Mouse (Mus musculus) neural tube, embryonic 14.5 days (tissue): ENCODE data around the gene Fus. TPM values are rescaled to one million over a fixed set of nuclear protein-coding genes. Genes with fewer than 3 reads are reported as not detected.

Experiments used
- ATAC-seq: fragments of 200-750 bp; cut with Nextera tagmentation; 2 replicates; pipeline ENCODE4 v1.8.0; 2017; ENCODE audit warnings: low read depth, mild to moderate bottlenecking, moderate TSS enrichment, moderate library complexity
- H3K27ac ChIP-seq: fragments of 300-500 bp; sonication (generic); 2 replicates; pipeline ENCODE4 v1.5.1; 2014; ENCODE audit warnings: low read depth, mild to moderate bottlenecking, control low read depth, low read length, moderate library complexity, mixed read lengths
- H3K27me3 ChIP-seq: fragments of 300-500 bp; sonication (generic); 2 replicates; pipeline ENCODE4 v1.6.1; 2014; ENCODE audit warnings: low read length; ENCODE audit not compliant: control insufficient read depth, insufficient read depth
- H3K36me3 ChIP-seq: fragments of 300-500 bp; sonication (generic); 2 replicates; pipeline ENCODE4 v1.6.1; 2014; ENCODE audit warnings: low read length, mixed read lengths; ENCODE audit not compliant: control insufficient read depth, insufficient read depth
- H3K4me1 ChIP-seq: fragments of 300-500 bp; sonication (generic); 2 replicates; pipeline ENCODE4 v1.6.1; 2014; ENCODE audit warnings: low read length; ENCODE audit not compliant: control insufficient read depth, insufficient read depth
- H3K4me2 ChIP-seq: fragments of 300-500 bp; sonication (generic); 2 replicates; pipeline ENCODE4 v1.6.1; 2014; ENCODE audit warnings: mild to moderate bottlenecking, low read depth, low read length, control low read depth
- H3K4me3 ChIP-seq: fragments of 300-500 bp; sonication (generic); 2 replicates; pipeline ENCODE4 v1.5.1; 2014; ENCODE audit warnings: low read depth, low read length, control low read depth, mixed read lengths
- H3K9ac ChIP-seq: fragments of 300-500 bp; sonication (generic); replicated peaks from 2 replicates; pipeline ENCODE4 v1.6.1; 2014; ENCODE audit warnings: low read depth, mild to moderate bottlenecking, control low read depth, low read length, mixed read lengths
- H3K9me3 ChIP-seq: fragments of 300-500 bp; sonication (generic); 2 replicates; pipeline ENCODE4 v1.6.1; 2016; ENCODE audit warnings: low read length; ENCODE audit not compliant: control insufficient read depth
- WGBS: fragments of 180-500 bp; shearing (Covaris S2); extraction: QIAGEN DNeasy Blood & Tissue Kit; methylation state at CpG from one replicate; pipeline ENCODE4 v1.1.7; 2014; 5-methylcytosine and 5-hydroxymethylcytosine counted together
- polyA plus RNA-seq: library from polyadenylated mRNA; unstranded; fragments of >200 nt; fragmentation: Nextera tagmentation; extraction: Ambion mirVana; gene quantifications from 2 replicates; pipeline ENCODE4 v1.2.1, GENCODE M21; 2014

Gene Fus
- polyA plus RNA-seq, 1 experiment from 2014 or later = 52.2 TPM

GRCm38 (mm10) chr7:127993341-127993977 lies 26.2 kb downstream of the Fus start, which contains the start of gene Pycard:
Gene Pycard, minus strand, starts transcription at chr7:127993867.
- Histone ChIP-seq H3K27ac (no peak within 1 kb of the TSS), H3K36me3 (peaks cover 9% of the 10 kb centered on the region; the same call in 1 of the 2 replicates), H3K27me3 (no peaks in the 10 kb centered on the region), H3K9ac (no peak within 1 kb of the TSS), H3K4me2 (peak within 1 kb of the TSS; percentile 23; the same call in 1 of the 2 replicates), H3K9me3 (no peaks in the 10 kb centered on the region), H3K4me3 (peak within 1 kb of the TSS; percentile 9; the same call in 1 of the 2 replicates), H3K4me1 (no peaks in the 10 kb centered on the region)
- WGBS = 20% methylated on average over 18 of the region's 18 CpGs
- ATAC-seq = no peak; the same call in 1 of the 2 replicates

- Histone ChIP-seq H3K9me3 (no peaks in the 10 kb centered on the region), H3K4me3 (no peak overlapping the region), H3K9ac (no peak overlapping the region), H3K4me2 (no peak overlapping the region), H3K27me3 (no peaks in the 10 kb centered on the region), H3K4me1 (no peaks in the 10 kb centered on the region), H3K27ac (no peak overlapping the region), H3K36me3 (no peaks in the 10 kb centered on the region)
- no peak for ATAC-seq
- 85% methylated on average over 1 of the region's 1 CpGs for WGBS
Measured at GRCm38 (mm10) chr7:127999436-127999835, 32.2 kb downstream of the Fus start.

GRCm38 (mm10) chr7:128000068-128000950 lies 33.1 kb downstream of the Fus start:
- H3K27me3 ChIP-seq = no peaks in the 10 kb centered on the region
- no peaks in the 10 kb centered on the region for H3K36me3 ChIP-seq
- H3K4me3 ChIP-seq = no peak overlapping the region
- H3K4me1 ChIP-seq = no peaks in the 10 kb centered on the region
- no peak overlapping the region for H3K4me2 ChIP-seq
- no peak overlapping the region for H3K27ac ChIP-seq
- H3K9ac ChIP-seq = no peak overlapping the region
- no peaks in the 10 kb centered on the region for H3K9me3 ChIP-seq
- ATAC-seq = no peak
- 74% methylated on average over 1 of the region's 1 CpGs for WGBS

GRCm38 (mm10) chr7:128003098-128003497 lies 35.8 kb downstream of the Fus start:
- H3K36me3 ChIP-seq = no peaks in the 10 kb centered on the region
- H3K4me3 ChIP-seq = no peak overlapping the region
- no peak overlapping the region for H3K4me2 ChIP-seq
- no peak for ATAC-seq
- no peaks in the 10 kb centered on the region for H3K9me3 ChIP-seq
- 88% methylated on average over 6 of the region's 6 CpGs for WGBS
- no peaks in the 10 kb centered on the region for H3K27me3 ChIP-seq
- no peak overlapping the region for H3K27ac ChIP-seq
- no peaks in the 10 kb centered on the region for H3K4me1 ChIP-seq
- no peak overlapping the region for H3K9ac ChIP-seq

GRCm38 (mm10) chr7:128003688-128004087 lies 36.4 kb downstream of the Fus start, which contains the start of gene Trim72:
Gene Trim72, plus strand, starts transcription at chr7:128003949.
- 86% methylated on average over 2 of the region's 2 CpGs for WGBS
- no peak within 1 kb of the TSS for H3K9ac ChIP-seq

GRCm38 (mm10) chr7:128004150-128004486 lies 36.9 kb downstream of the Fus start:
- 81% methylated on average over 5 of the region's 5 CpGs for WGBS
- H3K4me2 ChIP-seq = no peak overlapping the region
- ATAC-seq = no peak

More at GRCm38 (mm10) chr7:128003688-128004087, 36.4 kb downstream of the Fus start, which contains the start of gene Trim72:
- H3K27me3 ChIP-seq = no peaks in the 10 kb centered on the region
- no peaks in the 10 kb centered on the region for H3K4me1 ChIP-seq
- no peak within 1 kb of the TSS for H3K27ac ChIP-seq
- no peak for ATAC-seq
- H3K9me3 ChIP-seq = no peaks in the 10 kb centered on the region
- H3K4me2 ChIP-seq = no peak within 1 kb of the TSS
- no peak within 1 kb of the TSS for H3K4me3 ChIP-seq
- no peaks in the 10 kb centered on the region for H3K36me3 ChIP-seq

GRCm38 (mm10) chr7:128004487-128005362 lies 37.5 kb downstream of the Fus start:
- 32% methylated on average over 35 of the region's 35 CpGs for WGBS
- ATAC-seq = no peak
- Histone ChIP-seq H3K9ac (no peak overlapping the region), H3K36me3 (no peaks in the 10 kb centered on the region), H3K4me2 (no peak overlapping the region), H3K9me3 (no peaks in the 10 kb centered on the region), H3K27me3 (no peaks in the 10 kb centered on the region), H3K4me1 (no peaks in the 10 kb centered on the region), H3K27ac (no peak overlapping the region), H3K4me3 (no peak overlapping the region)

More at GRCm38 (mm10) chr7:128004150-128004486, 36.9 kb downstream of the Fus start:
- Histone ChIP-seq H3K4me3 (no peak overlapping the region), H3K27me3 (no peaks in the 10 kb centered on the region), H3K9ac (no peak overlapping the region), H3K27ac (no peak overlapping the region), H3K36me3 (no peaks in the 10 kb centered on the region), H3K9me3 (no peaks in the 10 kb centered on the region), H3K4me1 (no peaks in the 10 kb centered on the region)

- Histone ChIP-seq H3K4me2 (no peak overlapping the region), H3K27ac (no peak overlapping the region), H3K27me3 (no peaks in the 10 kb centered on the region), H3K36me3 (no peaks in the 10 kb centered on the region), H3K4me3 (no peak overlapping the region), H3K4me1 (no peaks in the 10 kb centered on the region), H3K9me3 (no peaks in the 10 kb centered on the region), H3K9ac (no peak overlapping the region)
- no peak for ATAC-seq
- 79% methylated on average over 7 of the region's 7 CpGs for WGBS
Measured at GRCm38 (mm10) chr7:128006193-128006592, 38.9 kb downstream of the Fus start.
